Mouse (Mus musculus) bone marrow macrophage, adult 2 months (primary cell): ENCODE measurements around the gene Clec16a. TPM values are rescaled to one million over a fixed set of nuclear protein-coding genes. Genes with fewer than 3 reads are reported as not detected.

Source experiments
- H3K27ac ChIP-seq: 2 replicates; pipeline ENCODE4 v1.5.1; 2012; ENCODE audit warnings: low read depth, low read length; ENCODE audit not compliant: insufficient read depth
- H3K4me1 ChIP-seq: 2 replicates; pipeline ENCODE4 v1.6.1; 2012; ENCODE audit warnings: low read length; ENCODE audit not compliant: control insufficient read depth, insufficient read depth
- H3K4me3 ChIP-seq: 2 replicates; pipeline ENCODE4 v1.5.1; 2012; ENCODE audit warnings: mild to moderate bottlenecking, low read length, moderate library complexity; ENCODE audit not compliant: insufficient read depth
- CTCF ChIP-seq: IDR thresholded peaks from 2 replicates; pipeline ENCODE4 v1.5.1; 2012; ENCODE audit warnings: low read depth, mild to moderate bottlenecking, low read length, moderate library complexity
- POLR2A ChIP-seq: IDR thresholded peaks from 2 replicates; pipeline ENCODE4 v1.6.1; 2012; ENCODE audit warnings: mild to moderate bottlenecking, low read depth, low read length, borderline replicate concordance
- polyA plus RNA-seq: library from polyadenylated mRNA; stranded (reverse); fragments of >200 nt; gene quantifications from 2 replicates; pipeline ENCODE4 v1.2.4, GENCODE M21; 2012; ENCODE audit not compliant: missing spikeins, insufficient read depth, insufficient read length

Gene Clec16a
- polyA plus RNA-seq, 1 experiment, result 15.8 TPM

DNA sequence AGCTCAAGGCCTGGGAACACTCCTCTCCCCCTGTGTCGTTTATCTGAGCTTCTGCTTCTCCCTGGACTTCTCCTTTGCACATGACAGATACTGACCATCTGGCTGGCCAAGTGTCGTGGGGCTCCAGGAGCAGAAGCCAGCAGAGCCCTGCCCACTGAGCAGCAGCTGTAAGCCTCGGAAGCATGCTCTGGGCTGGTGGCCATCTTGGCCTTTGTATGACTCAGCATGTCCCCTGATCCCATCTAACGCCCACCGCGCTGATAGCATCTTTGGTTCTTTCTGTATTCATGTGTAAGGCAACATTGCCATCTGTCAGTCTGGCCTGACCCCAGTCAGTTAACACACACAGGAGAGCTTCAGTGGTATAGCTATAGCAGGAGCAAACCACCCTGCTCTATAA, 174.8 kb downstream of the Clec16a start:
- Histone ChIP-seq H3K4me3 (no peak overlapping the region), H3K4me1 (peaks cover 24% of the 10 kb centered on the region), H3K27ac (no peak overlapping the region)
- TF ChIP-seq POLR2A (no peak), CTCF (no peak)

DNA sequence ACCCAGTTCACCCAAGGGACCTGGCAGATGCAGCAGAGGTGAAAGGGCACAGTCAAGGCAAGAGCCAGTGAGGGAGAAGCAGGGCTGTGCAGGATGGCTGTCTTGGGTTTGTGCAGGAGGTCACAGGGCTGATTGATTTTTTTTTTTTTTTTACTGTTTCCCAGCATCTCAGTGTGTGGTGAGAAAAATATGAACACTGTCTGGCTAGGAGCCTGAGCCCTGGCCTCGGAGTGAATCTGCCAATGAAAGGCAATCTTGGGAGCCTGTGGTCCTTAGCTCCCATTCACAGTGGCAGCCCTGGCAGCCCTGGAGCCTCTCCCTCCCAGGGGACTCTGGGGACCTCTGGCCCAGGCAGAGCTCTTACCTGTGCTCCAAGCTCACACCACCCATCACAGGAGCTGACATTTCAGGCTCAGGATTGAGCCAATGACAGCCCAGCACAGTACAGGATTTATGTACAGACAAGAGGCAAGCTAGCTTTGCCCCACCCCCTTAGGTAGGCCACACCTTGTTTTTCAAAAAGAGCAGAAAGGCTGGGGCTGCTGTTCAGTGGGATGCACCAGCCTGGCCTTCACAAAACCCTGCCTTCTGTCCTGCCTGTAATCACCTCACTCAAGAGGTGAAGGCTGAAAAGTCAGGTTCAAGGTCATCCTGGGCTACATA, 177.9 kb downstream of the Clec16a start:
- TF ChIP-seq CTCF, result no peak
- no peak for TF ChIP-seq POLR2A
- no peak overlapping the region for H3K27ac ChIP-seq
- no peak overlapping the region for H3K4me3 ChIP-seq
- H3K4me1 ChIP-seq, result peaks cover 27% of the 10 kb centered on the region

DNA sequence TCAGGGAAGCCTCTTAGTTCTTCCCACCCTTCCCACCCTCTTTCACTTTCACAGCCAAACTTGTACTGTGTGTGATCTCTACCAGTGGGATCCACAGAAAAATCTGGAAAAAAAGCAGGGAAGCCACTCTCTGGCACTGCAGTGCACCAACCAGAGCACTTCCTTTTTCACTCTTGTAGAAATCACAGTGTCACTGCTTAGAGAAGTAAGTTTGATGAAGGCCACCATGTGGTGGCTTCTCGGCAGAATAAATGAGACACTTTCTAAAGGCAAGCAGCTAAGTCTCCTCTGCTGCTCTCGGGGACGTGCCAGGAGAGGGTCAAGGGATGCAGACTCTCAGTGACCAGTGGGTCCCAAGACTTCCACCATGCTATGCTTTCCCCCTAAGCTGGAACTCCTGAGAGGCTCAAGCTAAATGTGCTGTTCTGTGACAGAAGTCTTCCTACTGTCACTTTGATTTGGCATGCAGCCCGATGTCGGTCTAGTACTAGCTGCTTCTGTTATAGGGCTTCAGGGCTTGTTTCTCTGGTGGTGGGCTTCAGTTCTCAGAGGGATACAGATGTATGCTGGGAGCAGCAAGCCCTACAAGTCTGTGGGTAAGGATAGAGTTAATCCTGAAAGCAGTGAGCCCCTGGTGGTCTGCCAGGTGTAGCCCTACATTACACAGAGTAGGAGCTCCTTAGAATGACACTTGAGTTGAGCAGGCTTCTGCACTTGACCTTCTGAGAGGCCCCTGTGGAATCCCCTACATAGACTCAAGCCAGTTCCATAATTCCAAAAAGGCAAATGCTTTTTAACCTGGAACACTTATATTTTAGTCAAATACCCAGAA, 178.9 kb downstream of the Clec16a start:
- no peak overlapping the region for H3K4me3 ChIP-seq
- no peak for TF ChIP-seq CTCF
- peak overlapping the region; percentile 22 for H3K27ac ChIP-seq
- peaks cover 27% of the 10 kb centered on the region for H3K4me1 ChIP-seq

DNA sequence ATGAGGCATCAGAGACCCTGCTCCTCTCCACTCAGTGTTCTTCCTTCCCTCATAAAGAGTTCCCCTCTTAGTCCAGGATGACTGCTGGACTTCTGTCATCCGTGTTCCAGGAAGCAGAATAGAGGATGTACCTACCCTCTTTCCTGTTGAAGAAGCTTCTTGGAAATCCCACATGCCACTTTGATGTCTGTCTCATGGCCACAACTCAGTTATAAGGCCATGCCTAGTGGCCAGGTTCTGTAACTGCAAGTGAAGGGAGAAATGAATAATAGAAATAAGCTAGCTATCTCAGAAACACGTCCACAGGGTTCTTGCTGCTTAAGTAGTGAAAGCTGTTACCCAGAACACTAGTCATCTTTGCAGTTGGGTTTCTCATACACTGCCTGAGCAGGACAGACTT, 180.0 kb downstream of the Clec16a start:
- H3K4me1 ChIP-seq, result peaks cover 21% of the 10 kb centered on the region
- TF ChIP-seq CTCF (no peak), POLR2A (no peak)

DNA sequence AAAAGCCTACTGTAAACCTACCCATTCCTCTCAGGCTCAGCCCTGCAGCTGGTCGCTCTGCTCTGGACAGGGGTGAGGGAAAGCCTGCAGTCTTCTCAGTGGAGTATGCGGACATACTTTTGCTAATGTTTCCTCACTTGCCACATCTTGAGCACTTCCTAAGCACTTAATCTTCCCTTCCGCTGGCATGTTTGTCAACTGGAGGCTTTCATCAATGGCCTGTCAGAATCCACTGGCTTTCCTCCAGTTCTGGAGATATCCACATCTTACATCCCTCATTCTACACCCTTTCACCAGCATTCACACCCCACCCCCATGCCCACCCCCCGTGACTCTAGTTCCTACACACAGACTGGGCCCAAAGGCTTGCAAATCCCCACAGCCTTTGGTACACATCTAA, 182.5 kb downstream of the Clec16a start:
- Histone ChIP-seq H3K4me3 (no peak overlapping the region), H3K4me1 (peaks cover 24% of the 10 kb centered on the region), H3K27ac (no peak overlapping the region)
- TF ChIP-seq CTCF (no peak), POLR2A (no peak)

More for the DNA sequence above, 180.0 kb downstream of the Clec16a start:
- Histone ChIP-seq H3K4me3 (no peak overlapping the region), H3K27ac (no peak overlapping the region)

DNA sequence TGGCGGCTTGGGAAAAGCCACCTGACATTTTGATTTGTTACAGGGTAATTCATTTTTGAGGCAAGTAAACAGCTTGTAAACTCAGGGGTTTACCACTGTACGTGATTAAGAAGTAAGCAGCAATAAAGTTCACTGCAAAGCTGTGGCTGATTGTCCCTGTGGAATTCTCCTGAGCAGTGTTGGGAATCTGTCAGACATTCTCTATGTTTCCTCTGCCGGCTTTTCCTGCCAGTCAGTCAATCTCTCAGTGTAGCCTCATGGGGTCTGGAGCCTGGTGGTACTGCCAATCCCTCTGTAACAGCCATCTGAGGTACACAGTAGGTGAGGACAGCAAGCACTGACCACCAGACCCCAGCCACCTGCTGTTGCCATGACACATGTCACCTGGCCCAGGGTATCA, 183.7 kb downstream of the Clec16a start:
- TF ChIP-seq POLR2A (no peak), CTCF (no peak)
- no peak overlapping the region for H3K4me3 ChIP-seq
- peaks cover 20% of the 10 kb centered on the region for H3K4me1 ChIP-seq
- H3K27ac ChIP-seq, result no peak overlapping the region

DNA sequence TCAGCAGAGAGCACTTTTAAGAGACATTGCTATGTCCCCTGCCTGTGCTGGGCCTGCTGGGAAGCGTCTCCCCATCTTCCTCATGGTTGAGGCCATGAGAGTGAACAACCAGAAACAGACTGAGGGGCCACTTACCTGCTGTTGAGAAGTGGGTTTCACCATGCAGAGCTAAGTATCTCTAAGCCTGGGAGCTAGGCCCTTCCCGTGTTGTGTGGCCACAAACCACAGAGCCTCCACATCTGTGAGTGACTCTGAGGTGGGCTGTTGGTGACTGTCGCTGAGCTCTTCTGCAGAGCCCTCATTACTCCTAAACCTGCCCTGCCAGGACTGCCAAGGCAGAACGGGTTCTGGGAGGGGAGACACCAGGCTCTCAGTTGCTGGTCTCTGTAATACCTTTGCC, 185.8 kb downstream of the Clec16a start:
- no peak overlapping the region for H3K27ac ChIP-seq
- TF ChIP-seq POLR2A, result no peak
- TF ChIP-seq CTCF, result no peak
- H3K4me1 ChIP-seq, result peaks cover 9% of the 10 kb centered on the region
- H3K4me3 ChIP-seq, result no peak overlapping the region

DNA sequence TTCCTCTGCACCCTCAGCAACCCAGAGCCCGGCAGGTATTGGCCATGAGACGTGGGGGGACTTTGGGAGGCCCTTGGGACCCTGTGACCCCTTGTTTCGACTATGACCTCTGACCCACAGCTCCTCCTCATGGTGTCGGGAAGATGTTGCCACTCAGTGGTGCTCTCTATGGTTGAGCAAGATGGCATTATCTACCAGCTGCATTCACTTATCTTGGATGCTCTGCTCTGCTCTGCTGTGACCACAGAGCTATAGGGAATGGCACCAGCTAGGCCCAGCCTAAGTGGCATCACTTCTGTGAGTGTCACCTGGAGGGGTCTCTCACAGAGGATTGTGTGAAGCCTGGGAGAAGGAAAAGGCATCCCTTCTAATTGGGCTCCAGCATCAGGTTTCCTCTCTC, 186.6 kb downstream of the Clec16a start:
- H3K4me3 ChIP-seq, result no peak overlapping the region
- H3K27ac ChIP-seq, result no peak overlapping the region
- TF ChIP-seq CTCF, result no peak
- no peak for TF ChIP-seq POLR2A
- peaks cover 11% of the 10 kb centered on the region for H3K4me1 ChIP-seq

DNA sequence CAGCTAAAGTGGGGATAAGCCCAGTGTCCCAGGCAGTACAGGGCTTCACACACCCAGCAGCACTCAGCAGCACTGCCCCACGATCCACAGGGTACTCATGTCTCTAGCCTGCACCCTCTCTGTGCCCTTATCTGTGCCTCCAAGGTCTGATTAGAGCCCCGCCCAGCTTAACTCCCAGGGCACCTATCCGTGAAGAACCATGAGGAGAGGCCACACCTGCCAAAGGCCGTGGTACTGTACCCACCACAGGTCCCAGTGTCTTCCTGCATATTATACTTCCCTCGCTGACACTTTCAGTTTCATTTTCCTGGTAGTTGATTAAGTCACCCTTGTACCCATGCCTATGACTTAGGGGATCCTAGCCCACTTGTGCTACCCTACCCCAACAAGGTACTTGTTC, 187.3 kb downstream of the Clec16a start:
- peaks cover 15% of the 10 kb centered on the region for H3K4me1 ChIP-seq
- TF ChIP-seq POLR2A, result no peak
- TF ChIP-seq CTCF, result no peak
- no peak overlapping the region for H3K4me3 ChIP-seq
- no peak overlapping the region for H3K27ac ChIP-seq

DNA sequence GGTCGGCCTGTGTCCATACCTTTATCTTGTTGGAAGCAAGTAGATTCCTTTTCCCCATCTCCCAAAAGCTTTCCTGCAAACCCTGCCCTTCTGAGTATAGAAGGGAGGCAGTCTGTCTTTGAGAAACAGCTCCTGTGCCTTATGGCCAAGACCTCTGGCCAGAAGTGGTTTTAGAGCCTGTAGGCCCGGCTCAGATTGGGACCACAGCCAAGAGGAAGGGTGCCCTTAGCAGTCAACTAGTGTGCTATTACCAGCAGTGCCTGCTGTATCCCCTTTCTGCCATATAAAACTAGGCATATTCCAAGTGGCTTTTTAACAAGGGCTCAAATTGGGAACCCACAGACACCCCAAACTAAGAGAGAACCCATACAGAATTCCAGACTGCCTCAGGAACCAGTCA, 190.6 kb downstream of the Clec16a start:
- TF ChIP-seq POLR2A (no peak), CTCF (no peak)
- Histone ChIP-seq H3K4me1 (peaks cover 20% of the 10 kb centered on the region), H3K4me3 (no peak overlapping the region), H3K27ac (no peak overlapping the region)
